ENCODE assay signal across 20 mouse cellular contexts in the genomic region with DNA sequence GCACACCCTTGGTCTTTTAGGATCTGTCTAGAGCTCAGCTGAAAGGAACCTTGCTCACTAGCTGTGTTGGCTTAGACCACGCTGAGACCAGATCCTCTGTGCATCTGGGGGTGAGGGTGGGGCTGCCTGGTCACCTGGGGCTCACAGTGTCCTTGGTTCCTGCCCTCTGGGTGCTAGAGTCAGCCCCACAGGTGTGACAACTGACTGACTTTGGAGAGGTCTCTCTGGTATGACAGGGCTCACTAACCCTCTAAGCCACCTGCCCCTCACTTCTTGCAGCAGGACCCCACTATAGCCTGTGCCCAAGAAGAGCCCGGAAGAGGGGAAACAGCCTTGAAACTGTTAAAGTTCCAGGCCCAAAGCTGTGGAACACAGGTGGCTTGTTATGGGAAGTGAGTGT. TPM values are rescaled to one million over a fixed set of nuclear protein-coding genes. Genes with fewer than 3 reads are reported as not detected.
"Had no signal": no experiment of that assay in that cellular context is flagged by ENCODE, and none has a peak within 500 bp of the region (broad histone marks: within the 10 kb centered on the region; RNA-seq: fewer than 3 reads in every experiment).

No protein-coding gene starts in this region.

- H3K9me3 ChIP-seq: heart, embryonic 10.5 days; heart, embryonic 12.5 days; hindbrain, embryonic 13.5 days; hindbrain, embryonic 15.5 days; intestine, embryonic 15.5 days; limb, embryonic 13.5 days; limb, embryonic 15.5 days; liver, embryonic 12.5 days had no signal

- H3K4me2 ChIP-seq: heart, embryonic 12.5 days; hindbrain, embryonic 13.5 days; hindbrain, embryonic 15.5 days; intestine, embryonic 15.5 days; limb, embryonic 13.5 days; limb, embryonic 15.5 days; liver, embryonic 12.5 days had no signal

- H3K27ac ChIP-seq: hindbrain, embryonic 13.5 days; hindbrain, embryonic 15.5 days; intestine, embryonic 15.5 days; kidney, postnatal 0 days; limb, embryonic 13.5 days; limb, embryonic 15.5 days; liver, embryonic 12.5 days; liver, embryonic 14.5 days had no signal

- H3K27me3 ChIP-seq: intestine, embryonic 15.5 days; limb, embryonic 13.5 days had no signal

- H3K4me3 ChIP-seq: heart, embryonic 10.5 days; heart, embryonic 12.5 days; hindbrain, embryonic 13.5 days; hindbrain, embryonic 15.5 days; intestine, embryonic 15.5 days; limb, embryonic 13.5 days; limb, embryonic 15.5 days; liver, embryonic 12.5 days had no signal

- ATAC-seq: inflammation-experienced regulatory T-cells, adult 6 months; intestine, embryonic 15.5 days; intestine, postnatal 0 days; liver, embryonic 12.5 days had no signal

- DNase-seq: gastrocnemius, postnatal 36 days; kidney, adult 18-20 months; kidney, adult 8-10 months; layer of hippocampus, adult 9-11 months; layer of hippocampus, postnatal 36 days; left cerebral cortex, postnatal 4 days had no signal

- H3K9ac ChIP-seq: heart, embryonic 12.5 days; hindbrain, embryonic 13.5 days; hindbrain, embryonic 15.5 days; intestine, embryonic 15.5 days; limb, embryonic 13.5 days; limb, embryonic 15.5 days; liver, embryonic 12.5 days; liver, embryonic 14.5 days had no signal

RNA-seq across cellular contexts. Expression of a gene that starts 58.9 kb away (rescaled TPM):
- total RNA-seq: liver, adult 2 months had no signal
- polyA plus RNA-seq: inflammation-experienced regulatory T-cells, adult 6 months; large intestine, adult 2 months had no signal
